Mouse (Mus musculus): ENCODE data around the gene Esf1.
"Not testable (repeated sequence)": the region's sequence is repeated elsewhere in the genome, so short reads cannot be mapped to it uniquely, and the experiment has no call there.

Esf1 gene

GRCm38 (mm10) chr2:140170127-140170802 lies at the start of gene Esf1, which contains the start of gene Ndufaf5:
Gene Esf1 (minus strand): TSS chr2:140170564.
Gene Ndufaf5 (plus strand): TSS chr2:140170649.
- in situ Hi-C loops (cut with MboI, MseI) = loop anchor here (10.0 kb wide), 1 partner anchor 235 kb away; no protein-coding TSS in a partner anchor

DNA sequence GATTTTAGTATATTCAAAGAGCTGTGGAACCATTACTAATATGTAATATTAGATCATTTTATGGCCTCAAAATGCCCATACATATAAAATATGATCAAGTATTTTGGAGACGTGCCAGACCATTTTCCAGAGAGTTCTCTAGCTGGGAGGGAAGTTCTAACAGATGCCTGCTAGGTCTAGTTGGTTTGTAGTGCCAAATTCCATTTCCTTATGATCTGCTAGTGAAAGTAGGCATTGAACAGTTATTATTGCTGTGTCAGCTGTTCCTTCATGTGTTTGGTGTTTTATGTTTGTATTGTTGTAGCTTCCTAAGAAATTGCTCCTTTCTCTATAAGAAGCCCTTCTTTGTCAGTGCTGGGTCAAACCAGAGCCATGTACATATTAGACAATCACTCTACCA lies 45.6 kb upstream of the Esf1 start:
- in situ Hi-C loops (cut with MboI, MseI) = no loop called here

GRCm38 (mm10) chr2:140215415-140215814 lies 45.1 kb upstream of the Esf1 start:
- in situ Hi-C loops (cut with MboI, MseI) = no loop called here

- in situ Hi-C loops (cut with MboI, MseI) = no loop called here
Observed at GRCm38 (mm10) chr2:140214519-140215027, 44.2 kb upstream of the Esf1 start.

DNA sequence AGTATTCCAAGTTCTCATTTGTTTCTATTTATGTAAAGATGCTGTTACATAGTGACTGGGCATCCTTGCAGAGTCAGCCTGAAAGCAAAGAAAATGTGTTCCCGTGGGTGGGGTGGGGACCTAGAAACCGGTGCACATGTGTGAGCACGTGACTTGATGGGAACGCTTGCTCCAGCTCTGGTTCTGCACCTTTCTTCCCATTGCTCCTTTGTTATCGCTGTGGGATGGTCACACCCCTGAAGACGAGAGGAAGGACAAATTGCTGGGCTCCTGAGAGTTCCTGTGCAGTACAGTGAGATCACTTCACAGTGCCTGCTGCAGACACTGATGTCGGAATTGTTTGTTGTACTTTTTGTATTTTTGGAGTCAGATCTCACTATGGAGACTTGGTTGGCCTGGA lies 33.4 kb upstream of the Esf1 start:
- in situ Hi-C loops (cut with MboI, MseI) = loop anchor here (10.0 kb wide), 1 partner anchor 161 kb away; no protein-coding TSS in a partner anchor

DNA sequence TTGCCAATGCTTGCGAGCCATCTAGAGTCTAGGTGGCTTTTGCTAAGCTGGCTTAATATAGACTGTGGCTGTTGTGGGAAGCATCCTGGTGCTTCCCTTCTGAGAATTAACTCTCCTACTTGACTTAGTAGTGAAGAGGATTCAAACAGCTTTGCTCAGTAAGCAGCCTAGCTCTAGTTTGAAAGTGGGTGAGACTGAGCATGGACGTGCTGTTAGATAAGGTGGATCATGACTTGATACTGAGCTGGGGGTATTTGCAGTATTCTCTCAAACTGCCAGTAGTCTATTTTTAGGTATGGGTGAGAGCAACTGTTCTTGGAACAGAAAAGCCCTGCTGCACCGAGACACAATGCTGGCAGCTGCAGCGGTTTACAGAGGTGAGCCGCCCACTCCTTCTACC lies 32.2 kb upstream of the Esf1 start:
- in situ Hi-C loops (cut with MboI, MseI) = loop anchor here (10.0 kb wide), 1 partner anchor 162 kb away; no protein-coding TSS in a partner anchor

DNA sequence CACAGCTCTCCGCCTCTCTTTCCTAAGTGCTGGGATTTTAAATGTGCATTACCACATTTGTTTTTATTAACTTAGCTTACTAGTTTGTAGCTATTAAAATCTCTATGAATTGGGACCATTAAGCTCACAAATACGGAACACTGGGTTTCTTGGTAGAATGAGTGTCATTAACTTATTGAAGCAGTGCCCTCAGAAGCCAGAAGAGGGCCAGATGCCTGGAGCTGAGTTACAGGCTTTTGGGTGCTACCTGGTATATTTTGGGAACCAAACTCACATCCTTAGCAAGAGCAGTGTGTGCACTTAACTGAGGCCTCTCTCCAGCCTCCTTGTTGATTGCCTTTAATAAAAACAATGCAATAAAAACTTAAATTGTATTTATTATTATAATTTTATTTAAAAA lies 30.3 kb upstream of the Esf1 start:
- in situ Hi-C loops (cut with MboI, MseI) = loop anchor here (10.0 kb wide), 1 partner anchor 164 kb away; no protein-coding TSS in a partner anchor

GRCm38 (mm10) chr2:140185685-140186210 lies 15.4 kb upstream of the Esf1 start:
- in situ Hi-C loops (cut with MboI, MseI) = not testable (repeated sequence)

- in situ Hi-C loops (cut with MboI, MseI) = loop anchor here (10.0 kb wide), 1 partner anchor 234 kb away; no protein-coding TSS in a partner anchor
Observed at GRCm38 (mm10) chr2:140170803-140171553, 614 bp upstream of the Esf1 start.

DNA sequence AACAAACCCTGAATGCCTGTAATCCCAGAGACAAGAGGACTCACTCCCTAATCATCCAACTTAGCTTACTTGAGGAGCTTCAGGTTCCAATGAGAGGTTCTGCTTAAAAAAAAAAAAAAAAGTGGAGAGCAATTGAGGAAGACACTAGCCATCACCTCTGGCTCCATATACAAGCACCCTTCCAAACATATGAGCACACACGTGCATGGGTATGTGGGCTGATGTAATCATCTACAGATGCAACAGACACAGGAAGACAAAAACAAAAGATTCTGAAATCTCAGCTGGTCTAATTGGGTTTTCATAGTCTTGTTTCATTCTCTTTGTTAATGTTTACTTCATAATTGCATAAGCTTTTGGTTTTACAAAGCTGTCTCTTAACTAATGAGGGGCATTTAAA lies 1.3 kb downstream of the Esf1 start:
- in situ Hi-C loops (cut with MboI, MseI) = no loop called here

DNA sequence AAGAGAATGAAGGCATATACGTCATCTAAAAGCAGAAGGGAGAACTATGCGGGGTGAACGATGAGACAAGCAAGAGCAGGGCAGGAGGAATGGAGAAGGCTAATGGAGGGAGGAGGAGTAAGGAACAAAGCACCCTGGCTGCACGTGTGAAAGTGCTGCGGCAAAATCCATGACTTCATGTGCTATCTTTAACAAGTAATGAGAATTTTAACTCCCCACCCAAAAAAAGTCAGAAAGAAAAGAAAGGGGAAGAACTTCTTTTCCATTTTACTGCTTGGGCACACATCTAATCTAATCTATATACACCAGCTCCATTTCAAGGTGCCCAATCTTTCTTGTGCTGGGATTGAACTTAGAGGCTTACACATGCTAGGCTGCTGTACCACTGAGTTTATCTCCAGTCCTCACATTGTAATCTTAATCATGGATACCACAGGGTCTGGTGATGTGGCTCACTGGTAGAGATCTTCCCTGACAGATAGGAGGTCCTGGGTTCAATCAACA lies 7.0 kb downstream of the Esf1 start:
- in situ Hi-C loops (cut with MboI, MseI) = no loop called here

GRCm38 (mm10) chr2:140159186-140159730 lies 11.1 kb downstream of the Esf1 start:
- in situ Hi-C loops (cut with MboI, MseI) = no loop called here

DNA sequence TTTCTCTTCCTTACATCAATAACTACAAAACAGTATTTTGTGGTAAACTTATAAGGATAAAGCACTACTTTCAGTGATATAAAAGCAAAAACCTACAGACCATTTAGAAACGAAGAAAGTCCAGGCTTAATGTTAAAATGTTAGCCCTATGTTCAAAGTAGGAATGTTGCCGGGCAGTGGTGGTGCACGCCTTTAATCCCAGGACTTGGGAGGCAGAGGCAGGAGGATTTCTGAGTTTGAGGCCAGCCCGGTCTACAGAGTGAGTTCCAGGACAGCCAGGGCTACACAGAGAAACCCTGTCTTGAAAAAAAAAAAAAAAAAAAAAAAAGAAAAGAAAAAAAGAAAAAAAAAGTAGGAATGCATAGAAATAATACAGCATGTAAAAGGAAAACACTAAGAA lies 18.6 kb downstream of the Esf1 start, which contains the start of gene Gm17374:
Gene Gm17374 (plus strand): TSS at position 301 of the 400 bp plus-strand sequence.
- in situ Hi-C loops (cut with MboI, MseI) = not testable (repeated sequence)

DNA sequence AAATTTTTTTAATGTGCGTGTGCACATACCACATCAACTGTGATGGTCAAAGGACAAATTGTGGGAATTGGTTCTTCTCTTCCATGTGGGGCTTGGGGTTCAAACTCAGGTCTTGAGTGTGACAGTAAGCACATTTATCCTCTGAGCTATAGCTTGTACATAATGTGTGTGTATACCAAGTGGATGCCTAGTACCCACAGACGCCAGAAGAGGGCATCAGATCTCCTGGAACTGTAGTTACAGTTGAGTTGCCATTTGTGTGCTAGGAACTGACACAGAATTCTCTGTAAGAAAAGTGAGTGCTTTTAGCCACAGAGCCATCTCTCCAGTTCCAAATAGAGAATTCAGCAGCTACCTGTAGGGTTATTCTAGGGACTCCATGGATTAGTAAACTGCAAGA lies 44.8 kb downstream of the Esf1 start:
- in situ Hi-C loops (cut with MboI, MseI) = no loop called here

- in situ Hi-C loops (cut with MboI, MseI) = no loop called here
Observed at GRCm38 (mm10) chr2:140113851-140114250, 56.5 kb downstream of the Esf1 start.

DNA sequence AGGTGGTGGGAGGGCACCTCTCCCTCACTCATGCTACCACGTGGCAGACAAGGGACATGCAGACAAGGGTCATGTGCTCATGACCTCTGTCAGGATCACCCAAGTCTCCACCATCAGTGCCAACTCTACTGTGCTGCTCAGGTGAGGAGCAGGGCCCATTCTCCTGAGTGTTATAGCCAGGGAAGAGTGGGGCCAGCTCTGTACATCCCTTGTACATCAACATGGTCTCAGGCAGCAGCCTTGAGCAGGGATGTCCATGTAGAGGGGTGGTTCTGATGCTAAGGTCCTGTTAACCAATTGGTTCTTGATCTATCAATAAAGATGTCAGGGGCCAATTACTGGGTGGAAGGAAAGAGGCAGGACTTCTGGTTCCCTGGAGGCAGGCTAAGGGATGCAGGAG lies 61.4 kb downstream of the Esf1 start:
- in situ Hi-C loops (cut with MboI, MseI) = no loop called here

DNA sequence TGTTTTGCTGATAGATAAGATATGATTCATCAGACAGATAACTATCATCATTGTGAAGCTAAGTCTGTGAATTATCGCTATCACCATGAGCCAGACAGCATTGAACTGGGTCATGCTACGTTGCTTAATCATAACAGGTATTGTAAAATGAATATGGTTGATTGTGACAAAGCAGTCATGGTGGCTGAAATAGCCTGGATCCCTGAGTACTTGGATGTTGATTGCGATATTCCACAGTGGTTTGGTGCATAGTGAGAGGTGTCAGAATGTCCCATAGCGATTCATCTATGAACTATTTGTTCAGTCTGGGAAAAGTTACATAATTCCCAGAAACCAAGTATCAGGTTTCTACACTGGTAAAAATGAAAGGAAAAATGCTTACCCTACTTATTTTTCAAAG lies 62.7 kb downstream of the Esf1 start:
- in situ Hi-C loops (cut with MboI, MseI) = no loop called here

DNA sequence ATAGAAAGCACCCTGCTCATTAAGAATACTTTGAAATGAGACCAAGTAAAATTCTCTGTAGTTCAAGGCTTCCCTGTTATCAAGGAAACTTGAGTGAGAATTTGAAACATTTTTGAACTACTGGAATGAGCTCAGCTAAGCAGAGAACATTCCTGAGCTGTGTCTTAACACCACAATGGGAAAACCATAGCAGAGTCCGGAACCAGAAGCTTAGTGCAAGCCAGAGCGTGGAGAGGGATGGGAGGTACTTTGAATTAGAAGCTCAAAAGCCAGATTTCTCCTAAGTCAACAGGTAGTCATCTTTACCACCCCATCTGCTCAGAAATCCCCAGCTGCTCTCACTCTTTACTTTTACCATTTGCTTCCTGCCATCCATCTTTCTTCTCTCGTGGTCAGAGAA lies 65.4 kb downstream of the Esf1 start:
- in situ Hi-C loops (cut with MboI, MseI) = no loop called here

GRCm38 (mm10) chr2:140100551-140101474 lies 69.6 kb downstream of the Esf1 start:
- in situ Hi-C loops (cut with MboI, MseI) = no loop called here

- in situ Hi-C loops (cut with MboI, MseI) = loop anchor here (25.0 kb wide), 1 partner anchor 687 kb away; no protein-coding TSS in a partner anchor
Observed at GRCm38 (mm10) chr2:140099971-140100370, 70.4 kb downstream of the Esf1 start.

Data from T-helper 2 cell (primary cell).